Mouse (Mus musculus) lung, postnatal 14 days (tissue): ENCODE measurements around the gene Cadm1.

Experiments
- DNase-seq: peaks from one replicate; pipeline ENCODE4 v3.0.0; 2021

Cadm1 gene

GRCm38 (mm10) chr9:47552960-47553575 lies 23.1 kb downstream of the Cadm1 start:
- no peak for DNase-seq

- no peak for DNase-seq
Observed at GRCm38 (mm10) chr9:47560726-47561125, 30.8 kb downstream of the Cadm1 start.

- no peak for DNase-seq
Observed at GRCm38 (mm10) chr9:47561596-47561995, 31.6 kb downstream of the Cadm1 start.

- no peak for DNase-seq
Observed at GRCm38 (mm10) chr9:47565088-47565487, 35.1 kb downstream of the Cadm1 start.

- DNase-seq: no peak
Observed at GRCm38 (mm10) chr9:47567873-47568272, 37.9 kb downstream of the Cadm1 start.

- DNase-seq: no peak
Observed at GRCm38 (mm10) chr9:47570184-47570583, 40.2 kb downstream of the Cadm1 start.

- no peak for DNase-seq
Observed at GRCm38 (mm10) chr9:47571461-47571860, 41.5 kb downstream of the Cadm1 start.

- no peak for DNase-seq
Observed at GRCm38 (mm10) chr9:47572132-47572531, 42.2 kb downstream of the Cadm1 start.

GRCm38 (mm10) chr9:47573456-47573855 lies 43.5 kb downstream of the Cadm1 start:
- DNase-seq: no peak

GRCm38 (mm10) chr9:47574710-47575414 lies 44.9 kb downstream of the Cadm1 start:
- peak; percentile 27 for DNase-seq

- DNase-seq: no peak
Observed at GRCm38 (mm10) chr9:47575764-47576163, 45.8 kb downstream of the Cadm1 start.

- no peak for DNase-seq
Observed at GRCm38 (mm10) chr9:47579464-47579863, 49.5 kb downstream of the Cadm1 start.

- DNase-seq: peak; percentile 28
Observed at GRCm38 (mm10) chr9:47581576-47582365, 51.8 kb downstream of the Cadm1 start.

- DNase-seq: no peak
Observed at GRCm38 (mm10) chr9:47583241-47583640, 53.3 kb downstream of the Cadm1 start.

GRCm38 (mm10) chr9:47586176-47586575 lies 56.2 kb downstream of the Cadm1 start:
- DNase-seq: no peak

- no peak for DNase-seq
Observed at GRCm38 (mm10) chr9:47586839-47587238, 56.9 kb downstream of the Cadm1 start.

- DNase-seq: peak; percentile 62
Observed at GRCm38 (mm10) chr9:47587577-47588194, 57.7 kb downstream of the Cadm1 start.

GRCm38 (mm10) chr9:47589832-47590231 lies 59.9 kb downstream of the Cadm1 start:
- DNase-seq: peak; percentile 77

GRCm38 (mm10) chr9:47601541-47601940 lies 71.6 kb downstream of the Cadm1 start:
- no peak for DNase-seq

- DNase-seq: no peak
Observed at GRCm38 (mm10) chr9:47603971-47604370, 74.0 kb downstream of the Cadm1 start.

- DNase-seq: no peak
Observed at GRCm38 (mm10) chr9:47605628-47606027, 75.7 kb downstream of the Cadm1 start.

- DNase-seq: no peak
Observed at GRCm38 (mm10) chr9:47608441-47608840, 78.5 kb downstream of the Cadm1 start.

- no peak for DNase-seq
Observed at GRCm38 (mm10) chr9:47608921-47609320, 78.9 kb downstream of the Cadm1 start.
